Mouse (Mus musculus): ENCODE data around the gene Dab1. TPM values are rescaled to one million over a fixed set of nuclear protein-coding genes. Genes with fewer than 3 reads are reported as not detected.

The Dab1 gene
- polyA plus RNA-seq (2015; fragmentation: Nextera tagmentation; extraction: Ambion mirVana): 0.25 and 0.33 TPM in 2 replicates

DNA sequence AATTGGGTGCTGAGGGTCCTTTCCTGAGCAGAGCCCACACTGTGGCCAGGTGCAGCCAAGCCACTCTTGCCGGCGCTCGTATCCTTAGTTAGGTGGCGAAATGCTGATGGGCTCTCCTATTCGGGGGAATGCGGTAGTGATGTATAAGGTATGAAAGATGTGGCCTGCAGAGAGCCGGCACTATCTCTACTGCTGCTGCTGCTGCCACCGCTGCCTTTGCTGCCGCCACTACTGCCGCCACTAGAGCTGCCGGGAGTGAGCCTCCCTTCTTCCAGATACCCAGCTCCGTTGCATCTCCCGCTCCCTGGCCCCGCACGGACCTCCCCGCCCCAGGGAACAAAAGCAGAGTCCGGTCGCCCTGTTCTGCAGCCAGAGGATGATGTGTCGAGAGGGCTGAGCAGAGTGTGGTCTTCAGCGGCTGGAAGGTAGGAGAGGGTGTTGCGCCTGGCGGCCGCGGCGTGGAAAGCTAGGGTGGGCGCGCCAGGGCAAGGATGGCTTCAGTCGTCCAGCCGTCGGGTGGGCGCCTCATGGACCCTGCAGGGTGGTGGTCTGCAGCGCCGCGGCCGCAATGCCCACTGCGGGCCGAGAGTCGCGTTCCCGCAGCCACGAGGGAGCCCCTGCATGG lies at the start of gene Dab1:
Gene Dab1, plus strand, starts transcription at position 39 of the 625 bp plus-strand sequence.

DNA sequence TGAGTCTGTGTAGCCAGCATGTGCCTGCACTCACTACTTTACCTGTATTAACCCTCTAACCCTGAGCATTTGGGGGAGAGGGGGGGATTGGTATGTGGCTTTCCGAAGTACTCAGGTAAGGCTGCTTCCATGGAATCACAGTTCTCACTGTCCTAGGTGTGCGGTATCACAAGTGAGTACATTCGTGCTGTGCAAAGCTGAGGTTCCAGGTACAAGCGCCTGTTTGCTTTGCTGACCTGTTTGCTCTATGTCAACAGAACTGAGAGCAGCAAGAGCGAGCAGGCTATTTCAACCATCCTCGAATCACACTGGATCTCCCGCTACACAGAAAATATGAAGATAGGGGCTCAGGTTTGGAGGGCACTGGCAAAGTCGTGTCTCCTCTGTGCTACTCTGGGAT lies 1146.9 kb downstream of the Dab1 start, which contains the start of gene C8b:
Gene C8b, plus strand, starts transcription at position 253 of the 400 bp plus-strand sequence.

Measured in spleen, postnatal 0 days (tissue).